Mouse (Mus musculus) macrophage (primary cell): ENCODE data around the gene Tmem199. TPM values are rescaled to one million over a fixed set of nuclear protein-coding genes. Genes with fewer than 3 reads are reported as not detected.

ENCODE experiments used
- H3K27ac ChIP-seq: fragments of 350-480 bp; formaldehyde crosslinking; 2 replicates; pipeline ENCODE4 v1.9.0; 2021
- H3K36me3 ChIP-seq: fragments of 350-480 bp; formaldehyde crosslinking; 2 replicates; pipeline ENCODE4 v1.9.0; 2021; ENCODE audit errors: inconsistent target
- H3K4me3 ChIP-seq: fragments of 350-480 bp; formaldehyde crosslinking; 2 replicates; pipeline ENCODE4 v1.9.0; 2021; ENCODE audit errors: inconsistent target
- H3K79me2 ChIP-seq: fragments of 350-480 bp; formaldehyde crosslinking; 2 replicates; pipeline ENCODE4 v1.9.0; 2021; ENCODE audit errors: inconsistent target
- WGBS: methylation state at CpG from one replicate; pipeline ENCODE4 v1.1.7; 2026; ENCODE audit warnings: inconsistent platforms; ENCODE audit not compliant: missing documents; 5-methylcytosine and 5-hydroxymethylcytosine counted together
- polyA plus RNA-seq: library from polyadenylated mRNA; stranded (reverse); fragments of 250-400 nt; gene quantifications from 3 replicates; pipeline ENCODE4 v1.2.4, GENCODE M21; 2018; ENCODE audit warnings: inconsistent platforms
- total RNA-seq, 78 experiments: library from RNA; depleted of rRNA; stranded (reverse); fragments of 250-400 nt; gene quantifications; 1 replicate in 9 of 78; 2 replicates in 24 of 78; 3 replicates in 43 of 78; 4 replicates in 2 of 78; pipeline ENCODE4 v1.2.4; 2018; ENCODE audit warnings: inconsistent platforms in 56 of 78

Gene Tmem199
- 10 to 100 TPM; 17.1 to 96.8 (median 47.0) TPM for total RNA-seq (2018; cell fraction: chromatin; rRNA removed)
- 10 to 100 TPM in 25 of 26 experiments, 1 to 10 TPM in 1; 8.3 to 33.4 (median 30.2) TPM for total RNA-seq (2018; cell fraction: cytosol; rRNA removed)
- total RNA-seq (2018; cell fraction: nucleus; rRNA removed), result 100 to 1,000 TPM in 1 of 26 experiments, 10 to 100 TPM in 25; 21.5 to 101 (median 34.7) TPM
- polyA plus RNA-seq, result 25.0 to 37.9 TPM (median 35.3 TPM) in 3 replicates

- H3K79me2 ChIP-seq, result peaks cover 21% of the 10 kb centered on the region
- H3K4me3 ChIP-seq, result peak within 1 kb of the TSS; percentile 94
- H3K27ac ChIP-seq, result peak within 1 kb of the TSS; percentile 83
- WGBS, result 1% methylated on average over 57 of the region's 67 CpGs
- H3K36me3 ChIP-seq, result peaks cover 40% of the 10 kb centered on the region
Observed at GRCm38 (mm10) chr11:78512025-78512957, at the start of gene Tmem199, which contains the start of gene Poldip2. Gene Tmem199, minus strand, starts transcription at chr11:78512172. Gene Poldip2, plus strand, starts transcription at chr11:78512193.

- Histone ChIP-seq H3K79me2 (no peaks in the 10 kb centered on the region), H3K27ac (no peak overlapping the region), H3K4me3 (no peak overlapping the region), H3K36me3 (no peaks in the 10 kb centered on the region)
- 8% methylated on average over 4 of the region's 4 CpGs for WGBS
Observed at GRCm38 (mm10) chr11:78560447-78560846, 48.5 kb upstream of the Tmem199 start.

GRCm38 (mm10) chr11:78557241-78557640, 45.3 kb upstream of the Tmem199 start:
- WGBS, result 85% methylated on average over 8 of the region's 8 CpGs
- Histone ChIP-seq H3K27ac (no peak overlapping the region), H3K36me3 (no peaks in the 10 kb centered on the region), H3K79me2 (no peaks in the 10 kb centered on the region), H3K4me3 (no peak overlapping the region)

- WGBS, result 57% methylated on average over 4 of the region's 4 CpGs
- Histone ChIP-seq H3K27ac (no peak overlapping the region), H3K4me3 (no peak overlapping the region), H3K36me3 (no peaks in the 10 kb centered on the region), H3K79me2 (no peaks in the 10 kb centered on the region)
Observed at GRCm38 (mm10) chr11:78556070-78556469, 44.1 kb upstream of the Tmem199 start.

GRCm38 (mm10) chr11:78555623-78556022, 43.7 kb upstream of the Tmem199 start:
- no peak overlapping the region for H3K4me3 ChIP-seq
- 87% methylated on average over 3 of the region's 3 CpGs for WGBS
- H3K27ac ChIP-seq, result no peak overlapping the region
- no peaks in the 10 kb centered on the region for H3K36me3 ChIP-seq
- no peaks in the 10 kb centered on the region for H3K79me2 ChIP-seq

GRCm38 (mm10) chr11:78551059-78551398, 39.1 kb upstream of the Tmem199 start:
- no peak overlapping the region for H3K4me3 ChIP-seq
- peaks cover 30% of the 10 kb centered on the region for H3K79me2 ChIP-seq
- H3K27ac ChIP-seq, result peak overlapping the region; percentile 49
- 35% methylated on average over 6 of the region's 6 CpGs for WGBS
- H3K36me3 ChIP-seq, result no peaks in the 10 kb centered on the region

- Histone ChIP-seq H3K36me3 (no peaks in the 10 kb centered on the region), H3K79me2 (peaks cover 36% of the 10 kb centered on the region), H3K4me3 (peak within 1 kb of the TSS; percentile 68), H3K27ac (peak within 1 kb of the TSS; percentile 82)
- 1% methylated on average over 58 of the region's 60 CpGs for WGBS
Observed at GRCm38 (mm10) chr11:78550168-78551058, 38.4 kb upstream of the Tmem199 start, which contains the start of gene Tmem97. Gene Tmem97, minus strand, starts transcription at chr11:78550777.

- WGBS, result 26% methylated on average over 5 of the region's 5 CpGs
- H3K4me3 ChIP-seq, result peak overlapping the region; percentile 68
- peaks cover 44% of the 10 kb centered on the region for H3K79me2 ChIP-seq
- H3K27ac ChIP-seq, result peak overlapping the region; percentile 82
- no peaks in the 10 kb centered on the region for H3K36me3 ChIP-seq
Observed at GRCm38 (mm10) chr11:78549491-78549987, 37.6 kb upstream of the Tmem199 start.

- 83% methylated on average over 2 of the region's 2 CpGs for WGBS
- Histone ChIP-seq H3K79me2 (peaks cover 61% of the 10 kb centered on the region), H3K36me3 (peaks cover 9% of the 10 kb centered on the region; the same call in 1 of the 2 replicates), H3K4me3 (no peak overlapping the region), H3K27ac (no peak overlapping the region)
Observed at GRCm38 (mm10) chr11:78547718-78548460, 35.9 kb upstream of the Tmem199 start.

GRCm38 (mm10) chr11:78545181-78545580, 33.2 kb upstream of the Tmem199 start:
- H3K36me3 ChIP-seq, result peaks cover 24% of the 10 kb centered on the region
- peaks cover 66% of the 10 kb centered on the region for H3K79me2 ChIP-seq
- WGBS, result 46% methylated on average over 8 of the region's 8 CpGs
- no peak overlapping the region for H3K4me3 ChIP-seq
- H3K27ac ChIP-seq, result no peak overlapping the region

- H3K36me3 ChIP-seq, result peaks cover 29% of the 10 kb centered on the region
- H3K4me3 ChIP-seq, result no peak overlapping the region
- H3K27ac ChIP-seq, result no peak overlapping the region
- 97% methylated on average over 6 of the region's 7 CpGs for WGBS
- peaks cover 62% of the 10 kb centered on the region for H3K79me2 ChIP-seq
Observed at GRCm38 (mm10) chr11:78544449-78545111, 32.6 kb upstream of the Tmem199 start.

- Histone ChIP-seq H3K4me3 (no peak overlapping the region), H3K27ac (no peak overlapping the region), H3K79me2 (peaks cover 63% of the 10 kb centered on the region), H3K36me3 (peaks cover 40% of the 10 kb centered on the region)
- WGBS, result 90% methylated on average over 3 of the region's 3 CpGs
Observed at GRCm38 (mm10) chr11:78540358-78540757, 28.4 kb upstream of the Tmem199 start.

- Histone ChIP-seq H3K36me3 (peaks cover 29% of the 10 kb centered on the region), H3K79me2 (peaks cover 67% of the 10 kb centered on the region), H3K27ac (peak overlapping the region; percentile 82), H3K4me3 (peak overlapping the region; percentile 93)
- 2% methylated on average over 14 of the region's 14 CpGs for WGBS
Observed at GRCm38 (mm10) chr11:78536690-78537084, 24.7 kb upstream of the Tmem199 start.
